Mouse (Mus musculus) liver, embryonic 14.5 days (tissue): ENCODE results near the gene Id1.

Experiments used
- CTCF ChIP-seq: IDR thresholded peaks from 2 replicates; pipeline ENCODE4 v1.5.1; 2016; ENCODE audit warnings: antibody characterized with exemption, low read depth, control low read depth
- EP300 ChIP-seq: IDR thresholded peaks from 2 replicates; pipeline ENCODE4 v1.6.1; 2016; ENCODE audit warnings: antibody characterized with exemption, low read depth

DNA sequence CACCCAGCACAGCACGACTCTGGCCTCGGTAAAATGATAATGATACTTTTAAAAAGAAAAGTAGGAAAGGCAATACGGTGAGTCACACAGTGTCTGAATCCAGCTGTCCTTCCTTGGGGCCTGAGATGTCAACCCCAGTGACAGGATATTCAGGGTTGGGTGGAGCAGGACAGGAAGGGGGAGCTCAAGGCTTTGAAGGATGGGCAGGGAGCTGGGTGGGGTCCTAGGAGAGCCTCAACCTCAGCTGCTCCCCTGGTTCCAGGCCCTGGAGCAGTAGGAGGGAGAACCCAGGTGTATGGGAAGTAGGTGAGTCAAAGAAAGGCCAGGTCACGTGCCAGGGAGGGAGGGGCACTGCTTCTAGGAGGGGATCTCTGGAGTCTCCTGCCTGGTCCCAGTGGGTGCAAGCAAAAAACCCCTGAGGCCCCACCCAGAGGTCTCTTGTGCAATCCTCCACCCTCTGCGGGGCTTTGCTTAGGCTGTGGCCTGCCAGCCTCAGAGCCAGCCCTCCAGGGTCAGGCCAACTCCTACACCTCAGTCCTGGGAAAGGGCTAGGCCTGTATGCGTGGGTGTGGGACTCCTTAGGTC, 9.2 kb upstream of the Id1 start:
- no peak for TF ChIP-seq CTCF
- no peak for TF ChIP-seq EP300
